ENCODE assay signal across 8 mouse cellular contexts in genomic region chr17:24737135-24737810, GRCm38 (mm10). TPM values are rescaled to one million over a fixed set of nuclear protein-coding genes. Genes with fewer than 3 reads are reported as not detected.
DNase-seq lines count a peak whose midpoint lies in the region; ATAC-seq lines count a peak whose summit lies in the region.

No protein-coding gene starts in this region.

- H3K27me3 ChIP-seq in heart, embryonic 14.5 days (ENCODE audit: control insufficient read depth, insufficient read depth, low read length): no peaks in the 10 kb centered on the region
- H3K27me3 ChIP-seq in embryonic facial prominence, embryonic 12.5 days: no peaks in the 10 kb centered on the region
- H3K27me3 ChIP-seq in midbrain, embryonic 12.5 days: no peaks in the 10 kb centered on the region; the same call in 1 of the 2 replicates

- no peak for DNase-seq in heart, postnatal 14 days
- DNase-seq in kidney, adult 9 months: peak; percentile 78
- DNase-seq in left cerebral cortex, adult 8-10 months (ENCODE audit: low spot score in 2 of 2): no peak
- DNase-seq in layer of hippocampus, adult 8-10 months (ENCODE audit: low spot score in 2 of 2): no peak
- DNase-seq in thymus, postnatal 10 days (ENCODE audit: low spot score in 2 of 2): no peak

- no peak overlapping the region for H3K27ac ChIP-seq in heart, embryonic 14.5 days (replicated peaks in 1 of 2; ENCODE audit: control insufficient read depth in 1 of 2, insufficient read depth in 1 of 2, low read depth in 2 of 2, low read length in 2 of 2)
- H3K27ac ChIP-seq in embryonic facial prominence, embryonic 12.5 days: no peak overlapping the region
- H3K27ac ChIP-seq in midbrain, embryonic 12.5 days (replicated peaks): no peak overlapping the region

- peak overlapping the region; percentile 84 for H3K9ac ChIP-seq in heart, embryonic 14.5 days (ENCODE audit: low read length)
- H3K9ac ChIP-seq in embryonic facial prominence, embryonic 12.5 days: peak overlapping the region; percentile 67
- peak overlapping the region; percentile 67; the same call in 1 of the 2 replicates for H3K9ac ChIP-seq in midbrain, embryonic 12.5 days (replicated peaks)

- no peak for ATAC-seq in heart, embryonic 14.5 days (ENCODE audit: insufficient number of reproducible peaks, insufficient read depth, low FRiP score, low read depth)
- ATAC-seq in embryonic facial prominence, embryonic 12.5 days (ENCODE audit: insufficient number of reproducible peaks, insufficient read depth, low FRiP score, low TSS enrichment): no peak
- no peak for ATAC-seq in midbrain, embryonic 12.5 days (ENCODE audit: low FRiP score, low read depth)

- intact Hi-C loops in heart, postnatal 14 days (cut with DNase I): no loop called here

- peaks cover 9 to 18% of the 10 kb centered on the region in 2 experiments for H3K4me1 ChIP-seq in heart, embryonic 14.5 days (ENCODE audit: control insufficient read depth in 2 of 2, insufficient read depth in 2 of 2, low read length in 2 of 2)
- H3K4me1 ChIP-seq in embryonic facial prominence, embryonic 12.5 days: peaks cover 6% of the 10 kb centered on the region
- H3K4me1 ChIP-seq in midbrain, embryonic 12.5 days: peaks cover 13% of the 10 kb centered on the region

- peaks cover 23% of the 10 kb centered on the region for H3K36me3 ChIP-seq in heart, embryonic 14.5 days (ENCODE audit: control insufficient read depth, insufficient read depth, low read length)
- 0 out of 2 replicates have a peak, but pooled peaks cover 10% of the 10 kb centered on the region for H3K36me3 ChIP-seq in embryonic facial prominence, embryonic 12.5 days
- peaks cover 4% of the 10 kb centered on the region; the same call in 1 of the 2 replicates for H3K36me3 ChIP-seq in midbrain, embryonic 12.5 days

- peak overlapping the region; percentile 70 to 94 for H3K4me3 ChIP-seq in heart, embryonic 14.5 days (ENCODE audit: control insufficient read depth in 1 of 2, insufficient read depth in 1 of 2, low read depth in 1 of 2, low read length in 2 of 2)
- peak overlapping the region; percentile 65 for H3K4me3 ChIP-seq in embryonic facial prominence, embryonic 12.5 days
- peak overlapping the region; percentile 59 for H3K4me3 ChIP-seq in midbrain, embryonic 12.5 days

- H3K9me3 ChIP-seq in heart, embryonic 14.5 days (ENCODE audit: control insufficient read depth, low read length): no peaks in the 10 kb centered on the region
- no peaks in the 10 kb centered on the region for H3K9me3 ChIP-seq in embryonic facial prominence, embryonic 12.5 days
- no peaks in the 10 kb centered on the region for H3K9me3 ChIP-seq in midbrain, embryonic 12.5 days

- WGBS in heart, embryonic 14.5 days: 29% methylated on average over 8 of the region's 8 CpGs
- 30% methylated on average over 8 of the region's 8 CpGs for WGBS in embryonic facial prominence, embryonic 12.5 days
- WGBS in midbrain, embryonic 12.5 days: 29% methylated on average over 8 of the region's 8 CpGs

- H3K4me2 ChIP-seq in heart, embryonic 14.5 days (ENCODE audit: low read length): peak overlapping the region; percentile 93
- peak overlapping the region; percentile 70 for H3K4me2 ChIP-seq in embryonic facial prominence, embryonic 12.5 days (replicated peaks)
- peak overlapping the region; percentile 93 for H3K4me2 ChIP-seq in midbrain, embryonic 12.5 days (replicated peaks)

RNA-seq across cellular contexts. Expression of gene Msrb1, which starts 0.8 kb away (rescaled TPM):
- 26.8 and 27.2 TPM in 2 replicates for polyA plus RNA-seq in heart, embryonic 14.5 days (2014; fragmentation: Nextera tagmentation; extraction: Ambion mirVana)
- total RNA-seq in heart, postnatal 14 days (2021): 100 to 1,000 TPM; 214 TPM
- polyA plus RNA-seq in embryonic facial prominence, embryonic 12.5 days (2016; fragmentation: Nextera tagmentation; extraction: Ambion mirVana): 23.6 and 25.6 TPM in 2 replicates
- polyA plus RNA-seq in midbrain, embryonic 12.5 days (2016; fragmentation: Nextera tagmentation; extraction: Ambion mirVana): 18.4 and 20.8 TPM in 2 replicates
- total RNA-seq in left cerebral cortex, adult 8-10 months (2022): 10 to 100 TPM; 41.4 to 52.7 (median 44.7) TPM
- total RNA-seq in layer of hippocampus, adult 8-10 months (2022): 10 to 100 TPM; 41.1 to 50.5 (median 47.2) TPM

RNA-seq across cellular contexts. Expression of gene Rpl3l, which starts 9.7 kb away (rescaled TPM):
- 1.3 and 1.7 TPM in 2 replicates for polyA plus RNA-seq in heart, embryonic 14.5 days (2014; fragmentation: Nextera tagmentation; extraction: Ambion mirVana)
- 100 to 1,000 TPM; 186 to 197 TPM for total RNA-seq in heart, postnatal 14 days (2021)
- not detected in 2 replicates for polyA plus RNA-seq in embryonic facial prominence, embryonic 12.5 days (2016; fragmentation: Nextera tagmentation; extraction: Ambion mirVana)
- not detected in 2 replicates for polyA plus RNA-seq in midbrain, embryonic 12.5 days (2016; fragmentation: Nextera tagmentation; extraction: Ambion mirVana)
- total RNA-seq in left cerebral cortex, adult 8-10 months (2022): under 1 TPM; 0.36 to 0.94 (median 0.43) TPM
- total RNA-seq in layer of hippocampus, adult 8-10 months (2022): under 1 TPM; 0.23 to 0.77 (median 0.54) TPM

RNA-seq across cellular contexts. Expression of gene Ndufb10, which starts 13.0 kb away (rescaled TPM):
- 556 and 564 TPM in 2 replicates for polyA plus RNA-seq in heart, embryonic 14.5 days (2014; fragmentation: Nextera tagmentation; extraction: Ambion mirVana)
- 100 to 1,000 TPM; 939 to 954 TPM for total RNA-seq in heart, postnatal 14 days (2021)
- polyA plus RNA-seq in embryonic facial prominence, embryonic 12.5 days (2016; fragmentation: Nextera tagmentation; extraction: Ambion mirVana): 209 and 223 TPM in 2 replicates
- polyA plus RNA-seq in midbrain, embryonic 12.5 days (2016; fragmentation: Nextera tagmentation; extraction: Ambion mirVana): 201 and 205 TPM in 2 replicates
- 100 to 1,000 TPM; 208 to 258 (median 238) TPM for total RNA-seq in left cerebral cortex, adult 8-10 months (2022)
- total RNA-seq in layer of hippocampus, adult 8-10 months (2022): 100 to 1,000 TPM; 214 to 227 (median 222) TPM

RNA-seq across cellular contexts. Expression of gene Hs3st6, which starts 15.5 kb away (rescaled TPM):
- 0.18 and 0.43 TPM in 2 replicates for polyA plus RNA-seq in heart, embryonic 14.5 days (2014; fragmentation: Nextera tagmentation; extraction: Ambion mirVana)
- total RNA-seq in heart, postnatal 14 days (2021): under 1 TPM in 1 of 2 experiments, not detected in 1; 0.29 TPM
- polyA plus RNA-seq in embryonic facial prominence, embryonic 12.5 days (2016; fragmentation: Nextera tagmentation; extraction: Ambion mirVana): 9.2 and 10.7 TPM in 2 replicates
- 0.41 and 0.63 TPM in 2 replicates for polyA plus RNA-seq in midbrain, embryonic 12.5 days (2016; fragmentation: Nextera tagmentation; extraction: Ambion mirVana)
- under 1 TPM; 0.51 to 0.65 (median 0.55) TPM for total RNA-seq in left cerebral cortex, adult 8-10 months (2022)
- total RNA-seq in layer of hippocampus, adult 8-10 months (2022): under 1 TPM in 1 of 4 experiments, not detected in 3; 0.23 TPM

RNA-seq across cellular contexts. Expression of gene Rps2, which starts 19.4 kb away (rescaled TPM):
- polyA plus RNA-seq in heart, embryonic 14.5 days (2014; fragmentation: Nextera tagmentation; extraction: Ambion mirVana): 919 and 1,010 TPM in 2 replicates
- 100 to 1,000 TPM; 673 to 751 TPM for total RNA-seq in heart, postnatal 14 days (2021)
- polyA plus RNA-seq in embryonic facial prominence, embryonic 12.5 days (2016; fragmentation: Nextera tagmentation; extraction: Ambion mirVana): 1,116 and 1,117 TPM in 2 replicates
- polyA plus RNA-seq in midbrain, embryonic 12.5 days (2016; fragmentation: Nextera tagmentation; extraction: Ambion mirVana): 892 and 929 TPM in 2 replicates
- total RNA-seq in left cerebral cortex, adult 8-10 months (2022): 100 to 1,000 TPM; 270 to 312 (median 290) TPM
- total RNA-seq in layer of hippocampus, adult 8-10 months (2022): 100 to 1,000 TPM; 282 to 365 (median 323) TPM

Comparison
In these comparisons a context has a peak if more than half of its experiments do, and no peak if none do; other contexts are left out.
1. RNA of gene Rpl3l, which starts 9.7 kb away (total RNA-seq): 186 to 197 TPM in heart, postnatal 14 days; 0.23 to 0.77 TPM in layer of hippocampus, adult 8-10 months and 0.36 to 0.94 TPM in left cerebral cortex, adult 8-10 months; every median in the first group is over 10 times any median in the second.
2. Peak in every context shown above with its lines, with median percentiles within 50 percentile points of each other: H3K4me2 ChIP-seq, H3K4me3 ChIP-seq and H3K9ac ChIP-seq.